Comparison of ENCODE assay signal across 8 mouse cellular contexts in genomic region chr15:78174887-78175245, GRCm38 (mm10). TPM values are rescaled to one million over a fixed set of nuclear protein-coding genes. Genes with fewer than 3 reads are reported as not detected.
DNase-seq lines count a peak whose midpoint lies in the region; ATAC-seq and TF ChIP-seq lines count a peak whose summit lies in the region.

No protein-coding gene starts in this region.

- no peak for ATAC-seq in hindbrain, embryonic 14.5 days (ENCODE audit: low FRiP score)
- ATAC-seq in midbrain, embryonic 14.5 days (ENCODE audit: low FRiP score, low TSS enrichment), result no peak
- no peak for ATAC-seq in megakaryocyte progenitor cell, adult 5-6 weeks (replicated peaks; ENCODE audit: poor library complexity)

- no peaks in the 10 kb centered on the region for H3K9me3 ChIP-seq in hindbrain, embryonic 14.5 days (ENCODE audit: control insufficient read depth, low read length)
- H3K9me3 ChIP-seq in midbrain, embryonic 14.5 days (ENCODE audit: control insufficient read depth, low read length), result no peaks in the 10 kb centered on the region

- no peak for DNase-seq in kidney, adult 2 months
- no peak for DNase-seq in kidney, postnatal 14 days
- no peak for DNase-seq in hindbrain, embryonic 14.5 days (ENCODE audit: low spot score)
- no peak for DNase-seq in midbrain, embryonic 14.5 days
- no peak for DNase-seq in B cell, adult 2 months
- DNase-seq in embryo, embryonic 9.5 days (ENCODE audit: extremely low spot score), result no peak

- no peak for TF ChIP-seq CTCF in kidney, adult 2 months (conservative IDR thresholded peaks at IDR 0.05; ENCODE audit: insufficient read depth, insufficient read length, low read depth, low read length)

- H3K27ac ChIP-seq in kidney, adult 2 months (ENCODE audit: insufficient read depth, low read depth, low read length), result no peak overlapping the region
- H3K27ac ChIP-seq in brown adipose tissue, adult 24 weeks (replicated peaks; ENCODE audit: low read depth, low read length), result no peak overlapping the region
- H3K27ac ChIP-seq in hindbrain, embryonic 14.5 days, result peak overlapping the region; percentile 84
- H3K27ac ChIP-seq in midbrain, embryonic 14.5 days (replicated peaks; ENCODE audit: low read depth, low read length), result peak overlapping the region; percentile 88

- peak overlapping the region; percentile 57 for H3K9ac ChIP-seq in hindbrain, embryonic 14.5 days
- peak overlapping the region; percentile 54 for H3K9ac ChIP-seq in midbrain, embryonic 14.5 days (replicated peaks; ENCODE audit: low read length)

- H3K4me3 ChIP-seq in kidney, adult 2 months (ENCODE audit: insufficient read depth, low read depth, low read length), result peak overlapping the region; percentile 47; the same call in 1 of the 2 replicates
- peak overlapping the region; percentile 63 for H3K4me3 ChIP-seq in brown adipose tissue, adult 24 weeks (ENCODE audit: insufficient read depth, low read depth, low read length)
- peak overlapping the region; percentile 31 for H3K4me3 ChIP-seq in hindbrain, embryonic 14.5 days (replicated peaks; ENCODE audit: low read length)
- H3K4me3 ChIP-seq in midbrain, embryonic 14.5 days (replicated peaks; ENCODE audit: low read depth, low read length), result peak overlapping the region; percentile 38

- no peak for TF ChIP-seq POLR2A in kidney, adult 2 months (IDR thresholded peaks at IDR 0.05; ENCODE audit: low read depth, low read length)

- H3K4me1 ChIP-seq in kidney, adult 2 months (ENCODE audit: control insufficient read depth, insufficient read depth, low read length), result peaks cover 4% of the 10 kb centered on the region; the same call in 1 of the 2 replicates
- H3K4me1 ChIP-seq in brown adipose tissue, adult 24 weeks (ENCODE audit: control insufficient read depth, insufficient read depth, insufficient read length, low read length), result 0 out of 2 replicates have a peak, but pooled peaks cover 5% of the 10 kb centered on the region
- H3K4me1 ChIP-seq in hindbrain, embryonic 14.5 days (replicated peaks; ENCODE audit: control insufficient read depth, insufficient read depth, low read length), result peaks cover 25% of the 10 kb centered on the region
- peaks cover 28% of the 10 kb centered on the region for H3K4me1 ChIP-seq in midbrain, embryonic 14.5 days (ENCODE audit: control insufficient read depth, insufficient read depth, low read length)

- H3K36me3 ChIP-seq in kidney, adult 2 months (ENCODE audit: control insufficient read depth, insufficient read depth, low read length), result no peaks in the 10 kb centered on the region
- H3K36me3 ChIP-seq in hindbrain, embryonic 14.5 days (replicated peaks; ENCODE audit: control insufficient read depth, insufficient read depth), result no peaks in the 10 kb centered on the region
- no peaks in the 10 kb centered on the region for H3K36me3 ChIP-seq in midbrain, embryonic 14.5 days (ENCODE audit: control insufficient read depth, insufficient read depth, low read length)

- no peaks in the 10 kb centered on the region for H3K27me3 ChIP-seq in kidney, adult 2 months (replicated peaks; ENCODE audit: control insufficient read depth, insufficient read depth, low read length)
- H3K27me3 ChIP-seq in hindbrain, embryonic 14.5 days (ENCODE audit: control insufficient read depth, insufficient read depth, low read length), result no peaks in the 10 kb centered on the region
- H3K27me3 ChIP-seq in midbrain, embryonic 14.5 days (ENCODE audit: control insufficient read depth, insufficient read depth, low read length), result no peaks in the 10 kb centered on the region

- peak overlapping the region; percentile 53 for H3K4me2 ChIP-seq in hindbrain, embryonic 14.5 days (replicated peaks)
- peak overlapping the region; percentile 56 for H3K4me2 ChIP-seq in midbrain, embryonic 14.5 days (ENCODE audit: low read length)

- WGBS in kidney, adult 2 months, result 67% methylated on average over 6 of the region's 6 CpGs
- WGBS in hindbrain, embryonic 14.5 days, result 74% methylated on average over 6 of the region's 6 CpGs
- WGBS in midbrain, embryonic 14.5 days, result 71% methylated on average over 6 of the region's 6 CpGs

RNA-seq across cellular contexts. Expression of gene Ift27, which starts 1.0 kb away (rescaled TPM):
- 46.2 and 64.2 TPM in 2 replicates for polyA plus RNA-seq in kidney, adult 2 months (2012; rRNA removed)
- 13.4 and 16.5 TPM in 2 replicates for polyA plus RNA-seq in brown adipose tissue, adult 24 weeks (2012; ENCODE audit: insufficient read depth, insufficient read length, missing spikeins)
- polyA plus RNA-seq in hindbrain, embryonic 14.5 days (2014; fragmentation: Nextera tagmentation; extraction: Ambion mirVana), result 105 and 108 TPM in 2 replicates
- polyA plus RNA-seq in midbrain, embryonic 14.5 days (2014; fragmentation: Nextera tagmentation; extraction: Ambion mirVana), result 102 and 110 TPM in 2 replicates
- 45.1 and 48.6 TPM in 2 replicates for total RNA-seq in megakaryocyte progenitor cell, adult 5-6 weeks (2015)
- total RNA-seq in megakaryocyte progenitor cell, adult 5-6 weeks (2017), result 9.7 and 16.5 TPM in 2 replicates

RNA-seq across cellular contexts. Expression of gene Pvalb, which starts 31.3 kb away (rescaled TPM):
- polyA plus RNA-seq in kidney, adult 2 months (2012; rRNA removed), result 16.8 and 53.3 TPM in 2 replicates
- 171 and 312 TPM in 2 replicates for polyA plus RNA-seq in brown adipose tissue, adult 24 weeks (2012; ENCODE audit: insufficient read depth, insufficient read length, missing spikeins)
- 6.8 and 8.7 TPM in 2 replicates for polyA plus RNA-seq in hindbrain, embryonic 14.5 days (2014; fragmentation: Nextera tagmentation; extraction: Ambion mirVana)
- 7.2 and 9.6 TPM in 2 replicates for polyA plus RNA-seq in midbrain, embryonic 14.5 days (2014; fragmentation: Nextera tagmentation; extraction: Ambion mirVana)
- not detected in 2 replicates for total RNA-seq in megakaryocyte progenitor cell, adult 5-6 weeks (2015)
- total RNA-seq in megakaryocyte progenitor cell, adult 5-6 weeks (2017), result not detected in 2 replicates

RNA-seq across cellular contexts. Expression of gene Cacng2, which starts 55.0 kb away (rescaled TPM):
- polyA plus RNA-seq in kidney, adult 2 months (2012; rRNA removed), result 0.02 TPM in 1 of 2 replicates, not detected in the other
- polyA plus RNA-seq in brown adipose tissue, adult 24 weeks (2012; ENCODE audit: insufficient read depth, insufficient read length, missing spikeins), result not detected in 2 replicates
- polyA plus RNA-seq in hindbrain, embryonic 14.5 days (2014; fragmentation: Nextera tagmentation; extraction: Ambion mirVana), result 14.7 and 15.4 TPM in 2 replicates
- polyA plus RNA-seq in midbrain, embryonic 14.5 days (2014; fragmentation: Nextera tagmentation; extraction: Ambion mirVana), result 12.7 and 19.7 TPM in 2 replicates
- not detected in 2 replicates for total RNA-seq in megakaryocyte progenitor cell, adult 5-6 weeks (2015)
- not detected in 2 replicates for total RNA-seq in megakaryocyte progenitor cell, adult 5-6 weeks (2017)

Comparison
In these comparisons a context has a peak if more than half of its experiments do, and no peak if none do; other contexts are left out.
1. H3K27ac ChIP-seq: peak in hindbrain, embryonic 14.5 days (single experiment) and midbrain, embryonic 14.5 days (single experiment); none in kidney, adult 2 months (single experiment) and brown adipose tissue, adult 24 weeks (single experiment).
2. RNA of gene Cacng2, which starts 55.0 kb away (polyA plus RNA-seq): 14.7 to 15.4 TPM in hindbrain, embryonic 14.5 days and 12.7 to 19.7 TPM in midbrain, embryonic 14.5 days; 0.02 TPM in kidney, adult 2 months and not detected in brown adipose tissue, adult 24 weeks; every median in the first group is over 10 times any median in the second.
3. Peak in every context shown above with its lines, with median percentiles within 50 percentile points of each other: H3K4me3 ChIP-seq.